Mouse (Mus musculus) ES-Bruce4 (cell line): ENCODE data around the gene Sez6l. TPM values are rescaled to one million over a fixed set of nuclear protein-coding genes. Genes with fewer than 3 reads are reported as not detected.

Experiments
- H3K27ac ChIP-seq: 2 replicates; pipeline ENCODE4 v1.5.1; 2012; ENCODE audit warnings: low read length, inconsistent platforms; ENCODE audit not compliant: insufficient read depth
- H3K27me3 ChIP-seq: 2 replicates; pipeline ENCODE4 v1.6.1; 2012; ENCODE audit warnings: mild to moderate bottlenecking, low read length, inconsistent platforms; ENCODE audit not compliant: control insufficient read depth, poor library complexity, insufficient read depth, severe bottlenecking
- H3K36me3 ChIP-seq: 2 replicates; pipeline ENCODE4 v1.6.1; 2012; ENCODE audit warnings: inconsistent platforms, mild to moderate bottlenecking, low read length, moderate library complexity; ENCODE audit not compliant: control insufficient read depth, poor library complexity, insufficient read depth, severe bottlenecking
- H3K4me1 ChIP-seq: one replicate; pipeline ENCODE4 v1.8.1; 2011; ENCODE audit warnings: low read length; ENCODE audit not compliant: control insufficient read depth, insufficient read depth
- H3K4me3 ChIP-seq: 2 replicates; pipeline ENCODE4 v1.5.1; 2011; ENCODE audit warnings: low read depth, mild to moderate bottlenecking, low read length
- H3K9ac ChIP-seq: 2 replicates; pipeline ENCODE4 v1.6.1; 2012; ENCODE audit warnings: low read depth, mild to moderate bottlenecking, inconsistent platforms; ENCODE audit not compliant: poor library complexity, severe bottlenecking
- H3K9me3 ChIP-seq: replicated peaks from 2 replicates; pipeline ENCODE4 v1.6.1; 2012; ENCODE audit warnings: mild to moderate bottlenecking, low read length, inconsistent platforms; ENCODE audit not compliant: control insufficient read depth, poor library complexity, insufficient read depth, severe bottlenecking
- CTCF ChIP-seq: IDR thresholded peaks from one replicate; pipeline ENCODE4 v1.8.1; 2011; ENCODE audit warnings: low read depth, low read length
- EP300 ChIP-seq: IDR thresholded peaks from 2 replicates; pipeline ENCODE4 v1.6.1; 2011; ENCODE audit warnings: low read depth, low read length; ENCODE audit not compliant: insufficient read depth
- POLR2A ChIP-seq: IDR thresholded peaks from one replicate; pipeline ENCODE4 v1.8.1; 2011; ENCODE audit warnings: low read length; ENCODE audit not compliant: insufficient read depth
- polyA plus RNA-seq: library from polyadenylated mRNA; stranded (reverse); fragments of >200 nt; gene quantifications from 2 replicates; pipeline ENCODE4 v1.2.4, GENCODE M21; 2011; ENCODE audit warnings: low read depth; ENCODE audit not compliant: missing spikeins, insufficient read depth, insufficient read length

Sez6l gene
- polyA plus RNA-seq, 1 experiment: 0.16 TPM

DNA sequence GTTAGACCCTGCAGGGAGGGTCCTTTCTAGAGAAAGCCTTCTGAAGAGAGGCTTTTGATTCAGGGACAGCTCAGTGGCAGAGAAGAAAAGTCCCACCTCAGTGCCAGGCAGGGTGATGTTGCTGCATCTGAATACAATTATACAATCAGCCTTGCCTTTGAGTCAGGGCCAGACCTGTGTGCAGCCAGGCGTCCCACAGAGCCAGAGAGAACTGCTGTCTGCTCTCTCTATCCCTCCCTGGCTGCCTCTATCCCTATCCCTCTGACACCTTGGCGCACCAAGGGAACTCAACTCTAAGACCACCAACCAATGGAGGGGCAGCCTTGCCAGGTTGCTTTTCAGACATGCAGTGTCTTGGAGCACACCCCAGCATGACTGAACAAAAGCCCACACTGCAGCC, 75.6 kb downstream of the Sez6l start:
- Histone ChIP-seq H3K4me1 (no peaks in the 10 kb centered on the region), H3K27ac (no peak overlapping the region), H3K27me3 (no peaks in the 10 kb centered on the region), H3K36me3 (no peaks in the 10 kb centered on the region), H3K9me3 (no peaks in the 10 kb centered on the region), H3K9ac (no peak overlapping the region), H3K4me3 (no peak overlapping the region)
- TF ChIP-seq POLR2A (no peak), CTCF (no peak), EP300 (no peak)

DNA sequence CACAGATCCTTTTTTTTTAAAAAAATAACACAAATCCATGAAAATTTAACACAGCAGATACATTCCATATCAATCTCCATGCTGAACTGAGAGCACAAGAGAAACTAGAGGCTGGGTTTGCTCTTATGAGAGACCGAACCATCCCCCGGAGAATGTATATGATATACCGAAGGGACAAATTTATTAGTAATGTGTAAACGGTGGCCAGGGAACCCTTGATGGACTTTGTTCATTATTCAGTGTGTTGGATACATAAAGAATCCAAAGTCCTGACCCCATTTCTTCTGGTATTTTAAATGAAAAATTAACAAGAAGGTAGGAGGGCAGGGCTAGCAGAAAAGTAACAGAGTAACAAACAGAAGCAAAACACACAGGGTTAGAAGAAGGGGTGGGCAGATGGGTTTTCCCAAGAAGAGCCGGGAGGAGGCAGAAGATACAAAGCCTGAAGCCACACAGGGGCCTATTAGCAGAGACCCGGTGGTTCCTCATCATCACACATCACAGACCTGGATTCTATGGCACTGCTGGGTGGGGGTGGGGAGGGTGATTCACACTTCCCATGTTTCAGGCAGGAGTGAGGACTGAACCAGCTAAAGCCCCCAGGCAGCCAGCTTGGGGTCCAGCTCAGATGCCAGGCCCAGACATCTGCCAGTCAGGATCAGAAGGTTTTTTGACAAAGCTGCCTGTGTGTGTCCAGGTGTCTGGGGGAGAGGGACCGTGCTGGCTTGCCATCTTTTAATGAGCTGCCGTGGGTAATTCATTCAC, 76.9 kb downstream of the Sez6l start:
- no peaks in the 10 kb centered on the region for H3K9me3 ChIP-seq
- no peaks in the 10 kb centered on the region for H3K27me3 ChIP-seq
- H3K36me3 ChIP-seq: no peaks in the 10 kb centered on the region
- H3K9ac ChIP-seq: no peak overlapping the region
- H3K4me3 ChIP-seq: no peak overlapping the region
- no peaks in the 10 kb centered on the region for H3K4me1 ChIP-seq
- TF ChIP-seq EP300: no peak
- TF ChIP-seq POLR2A: no peak
- no peak for TF ChIP-seq CTCF
- no peak overlapping the region for H3K27ac ChIP-seq

DNA sequence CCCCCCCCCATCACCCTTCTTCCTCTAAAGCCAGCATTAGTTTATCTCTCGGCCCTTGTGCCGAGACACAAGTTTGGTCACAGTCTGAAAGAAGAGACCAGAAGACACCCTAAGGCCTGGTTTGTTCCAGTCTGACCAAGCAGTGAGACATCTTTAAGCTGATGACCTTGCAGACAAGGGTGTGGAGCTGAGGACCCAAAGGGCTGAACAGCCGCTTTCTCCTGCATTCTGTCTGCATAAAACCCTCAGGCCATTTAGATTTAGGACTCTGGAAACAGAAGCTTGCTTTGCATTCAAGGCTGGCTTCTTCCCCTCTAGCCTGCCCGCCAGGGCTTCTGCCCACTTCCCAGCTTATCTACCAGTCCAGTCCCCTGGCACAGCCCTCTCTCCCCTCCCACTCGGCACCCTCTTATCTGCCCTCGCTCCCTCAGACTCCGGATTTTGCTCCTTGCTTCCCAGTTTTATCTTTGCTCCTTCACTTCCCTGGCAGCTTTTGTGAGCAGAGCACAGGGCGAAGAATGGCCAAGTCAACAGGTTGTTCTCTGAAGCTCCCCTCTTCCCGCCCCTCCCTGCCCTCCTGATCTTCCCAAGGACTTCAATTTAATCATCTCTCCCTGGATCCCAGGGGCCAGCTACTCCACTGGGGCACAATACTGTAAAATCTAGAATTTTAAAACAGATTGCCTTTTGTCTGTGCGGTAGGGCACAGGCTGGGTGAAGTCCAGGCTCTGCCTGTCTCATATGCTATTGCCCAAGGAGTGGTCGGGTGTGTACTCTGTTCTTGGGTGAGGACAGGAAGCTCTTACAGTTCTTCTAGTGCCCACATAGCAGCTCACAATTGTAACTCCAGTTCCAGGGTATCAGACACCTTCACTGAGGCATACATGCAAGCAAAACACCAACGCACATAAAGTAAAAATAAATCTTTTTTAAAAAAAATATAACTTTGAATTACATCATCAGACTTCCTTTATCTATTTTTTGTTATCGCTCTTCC, 77.8 kb downstream of the Sez6l start:
- peak; percentile 44; the same call in 1 of the 2 replicates for TF ChIP-seq EP300
- TF ChIP-seq CTCF: no peak
- TF ChIP-seq POLR2A: no peak
- no peaks in the 10 kb centered on the region for H3K36me3 ChIP-seq
- no peaks in the 10 kb centered on the region for H3K4me1 ChIP-seq
- H3K27me3 ChIP-seq: no peaks in the 10 kb centered on the region
- H3K9me3 ChIP-seq: no peaks in the 10 kb centered on the region
- no peak overlapping the region for H3K27ac ChIP-seq
- H3K9ac ChIP-seq: no peak overlapping the region
- no peak overlapping the region for H3K4me3 ChIP-seq

DNA sequence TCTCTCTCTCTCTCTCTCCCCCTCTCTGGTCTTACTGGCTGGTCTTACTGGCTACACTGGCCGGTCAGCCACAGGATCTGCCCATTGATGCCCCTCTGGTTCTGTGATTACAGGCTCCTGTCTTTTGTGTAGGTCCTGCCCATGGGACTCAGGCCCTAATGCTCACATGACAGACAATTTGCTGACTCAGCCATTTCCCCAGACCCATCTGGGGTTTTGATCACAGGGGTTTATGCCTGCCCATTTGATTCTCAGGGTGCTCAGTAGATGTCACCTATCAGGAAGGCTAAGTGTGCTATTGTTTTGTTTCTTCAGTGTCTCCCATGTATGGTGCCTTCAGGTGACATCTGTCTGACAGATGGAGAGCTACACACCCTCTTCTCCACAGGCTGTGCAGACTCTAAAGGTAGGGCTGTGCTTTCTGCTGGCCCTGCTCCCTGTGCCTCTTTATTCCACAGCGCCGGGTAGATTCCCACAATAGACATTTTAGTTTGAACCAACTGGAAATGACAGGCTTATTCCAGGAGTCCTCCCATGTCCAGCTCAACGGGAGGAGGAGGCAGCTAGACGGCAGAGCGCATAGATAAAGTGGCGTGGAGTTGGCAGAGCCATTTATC, 80.1 kb downstream of the Sez6l start:
- no peaks in the 10 kb centered on the region for H3K27me3 ChIP-seq
- H3K27ac ChIP-seq: no peak overlapping the region
- no peak overlapping the region for H3K9ac ChIP-seq
- H3K4me1 ChIP-seq: no peaks in the 10 kb centered on the region
- no peaks in the 10 kb centered on the region for H3K9me3 ChIP-seq
- H3K36me3 ChIP-seq: no peaks in the 10 kb centered on the region
- TF ChIP-seq CTCF: no peak
- TF ChIP-seq POLR2A: no peak
- no peak for TF ChIP-seq EP300
- H3K4me3 ChIP-seq: no peak overlapping the region

DNA sequence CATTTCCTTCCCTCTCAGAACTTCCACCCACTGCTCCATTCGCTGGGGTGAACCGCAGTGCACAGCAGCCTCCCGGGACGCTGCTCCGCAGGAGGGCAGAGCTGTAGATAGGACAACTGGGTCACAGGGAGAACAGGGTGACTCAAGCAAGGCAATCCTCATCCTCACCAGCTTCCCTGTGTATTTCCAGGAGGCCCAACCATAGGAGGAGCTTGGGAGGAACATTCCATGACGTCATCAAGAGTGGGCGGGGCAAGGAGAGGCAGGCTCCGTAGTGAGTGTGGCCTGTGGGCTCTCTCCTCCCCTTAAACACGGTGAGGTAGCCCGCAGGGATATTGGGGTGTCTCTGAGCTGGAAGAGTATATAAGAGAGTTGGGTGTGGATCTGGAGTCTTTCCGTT, 83.5 kb downstream of the Sez6l start:
- no peak overlapping the region for H3K9ac ChIP-seq
- H3K9me3 ChIP-seq: no peaks in the 10 kb centered on the region
- H3K4me1 ChIP-seq: no peaks in the 10 kb centered on the region
- no peaks in the 10 kb centered on the region for H3K27me3 ChIP-seq
- H3K27ac ChIP-seq: no peak overlapping the region
- H3K36me3 ChIP-seq: no peaks in the 10 kb centered on the region
- H3K4me3 ChIP-seq: no peak overlapping the region
- no peak for TF ChIP-seq EP300
- no peak for TF ChIP-seq POLR2A
- TF ChIP-seq CTCF: no peak
